22 mouse cellular contexts compared by ENCODE assay signal in the genomic region with DNA sequence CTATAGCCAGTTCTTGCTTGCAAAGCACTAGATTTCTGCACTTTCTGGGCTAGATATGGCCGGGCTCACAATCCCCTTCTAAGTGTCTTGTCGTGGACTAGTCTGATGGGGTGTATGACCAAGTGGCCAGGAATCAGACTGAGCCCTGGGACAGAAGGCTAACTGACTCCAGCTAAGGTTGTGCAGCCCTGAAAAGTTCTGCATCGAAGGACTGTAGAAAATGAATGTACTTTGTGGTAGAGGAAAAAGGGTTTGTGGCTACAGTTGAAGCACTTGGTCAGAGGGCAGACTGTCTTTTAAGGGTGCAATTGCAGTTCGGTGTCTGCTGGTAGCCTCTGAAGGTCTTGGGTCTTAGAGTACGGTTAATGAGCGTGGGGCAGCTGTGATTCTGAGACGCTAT. TPM values are rescaled to one million over a fixed set of nuclear protein-coding genes. Genes with fewer than 3 reads are reported as not detected.
DNase-seq lines count a peak whose midpoint lies in the region; ATAC-seq and TF ChIP-seq lines count a peak whose summit lies in the region.
"Had no signal": no experiment of that assay in that cellular context is flagged by ENCODE, and none has a peak within 500 bp of the region (broad histone marks: within the 10 kb centered on the region; RNA-seq: fewer than 3 reads in every experiment).

No protein-coding gene starts in this region.

- TF ChIP-seq RAD21 in CH12.LX (IDR thresholded peaks at IDR 0.05; ENCODE audit: low read depth, low read length), result no peak

- H3K4me1 ChIP-seq in heart, embryonic 15.5 days (replicated peaks), result peaks cover 12% of the 10 kb centered on the region
- H3K4me1 ChIP-seq in midbrain, embryonic 11.5 days (ENCODE audit: control insufficient read depth, insufficient read depth, low read length), result peaks cover 8% of the 10 kb centered on the region
- peaks cover 15% of the 10 kb centered on the region for H3K4me1 ChIP-seq in midbrain, embryonic 10.5 days
- H3K4me1 ChIP-seq in CH12.LX (ENCODE audit: control insufficient read depth in 1 of 2, insufficient read depth in 2 of 2), result peaks cover 8 to 44% of the 10 kb centered on the region in 2 experiments

- H3K27ac ChIP-seq in heart, embryonic 15.5 days, result no peak overlapping the region; the same call in 1 of the 2 replicates
- no peak overlapping the region for H3K27ac ChIP-seq in midbrain, embryonic 11.5 days (ENCODE audit: low read depth, low read length)
- no peak overlapping the region for H3K27ac ChIP-seq in midbrain, embryonic 10.5 days (replicated peaks)
- H3K27ac ChIP-seq in CH12.LX (ENCODE audit: insufficient read depth, low read depth), result peak overlapping the region; percentile 95
- H3K27ac ChIP-seq: embryonic facial prominence, embryonic 13.5 days; forebrain, embryonic 12.5 days; heart, embryonic 10.5 days; hindbrain, embryonic 10.5 days; hindbrain, embryonic 14.5 days had no signal

- in situ Hi-C loops in CH12.LX (cut with MboI; ENCODE audit: low pct_ligation_motif_present, low pct_unique_long_range_greater_than_20kb, low sequenced_read_pairs), result no loop called here

- DNase-seq in heart, postnatal 36 days, result no peak
- DNase-seq in midbrain, embryonic 11.5 days (ENCODE audit: low spot score, missing footprints), result peak; percentile 54
- DNase-seq in midbrain, embryonic 10.5 days (ENCODE audit: low spot score), result no peak
- no peak for DNase-seq in CH12.LX (ENCODE audit: extremely low read depth)
- DNase-seq in adrenal gland, postnatal 10 days, result no peak
- no peak for DNase-seq in kidney, adult 18-20 months
- DNase-seq: adrenal gland, postnatal 14 days; cerebellum, adult 11-12 months; cerebellum, adult 9-10 months; cerebellum, postnatal 25 days; gastrocnemius, postnatal 10 days; heart, adult 18-20 months had no signal

- H3K9me3 ChIP-seq in heart, embryonic 15.5 days (replicated peaks), result no peaks in the 10 kb centered on the region
- no peaks in the 10 kb centered on the region for H3K9me3 ChIP-seq in midbrain, embryonic 11.5 days (ENCODE audit: control insufficient read depth, low read length)
- H3K9me3 ChIP-seq in midbrain, embryonic 10.5 days (replicated peaks), result no peaks in the 10 kb centered on the region
- H3K9me3 ChIP-seq in CH12.LX (replicated peaks; ENCODE audit: low read length), result no peaks in the 10 kb centered on the region
- H3K9me3 ChIP-seq: embryonic facial prominence, embryonic 13.5 days; forebrain, embryonic 12.5 days; heart, embryonic 10.5 days; hindbrain, embryonic 10.5 days had no signal

- dilution Hi-C loops in CH12.LX (cut with MboI; ENCODE audit: extremely low pct_ligation_motif_present, extremely low pct_unique_long_range_greater_than_20kb, low sequenced_read_pairs), result no loop called here

- no peak overlapping the region for H3K9ac ChIP-seq in heart, embryonic 15.5 days
- no peak overlapping the region for H3K9ac ChIP-seq in midbrain, embryonic 11.5 days (ENCODE audit: low read length)
- peak overlapping the region; percentile 81 for H3K9ac ChIP-seq in CH12.LX (ENCODE audit: insufficient read depth, low read depth)
- H3K9ac ChIP-seq: embryonic facial prominence, embryonic 13.5 days; forebrain, embryonic 12.5 days; hindbrain, embryonic 14.5 days had no signal

- no peak for TF ChIP-seq CTCF in CH12.LX (conservative IDR thresholded peaks at IDR 0.05 in 1 of 2, IDR thresholded peaks at IDR 0.05 in 1 of 2; ENCODE audit: low read depth in 2 of 2, low read length in 2 of 2)

- H3K79me2 ChIP-seq in CH12.LX (replicated peaks; ENCODE audit: control insufficient read depth, extremely low read depth, insufficient read depth, poor library complexity, severe bottlenecking), result peaks cover 69% of the 10 kb centered on the region

- TF ChIP-seq POLR2A in CH12.LX (IDR thresholded peaks at IDR 0.05; ENCODE audit: low read depth, low read length), result no peak

- H3K4me3 ChIP-seq in heart, embryonic 15.5 days, result peak overlapping the region; percentile 4; the same call in 1 of the 2 replicates
- H3K4me3 ChIP-seq in midbrain, embryonic 11.5 days (ENCODE audit: low read depth, low read length), result no peak overlapping the region
- no peak overlapping the region for H3K4me3 ChIP-seq in midbrain, embryonic 10.5 days
- peak overlapping the region; percentile 45 to 85 (median 79) for H3K4me3 ChIP-seq in CH12.LX (replicated peaks in 1 of 3; ENCODE audit: low read depth in 2 of 3, low read length in 2 of 3, poor library complexity in 1 of 3)
- H3K4me3 ChIP-seq: embryonic facial prominence, embryonic 13.5 days; forebrain, embryonic 12.5 days; heart, embryonic 10.5 days; hindbrain, embryonic 10.5 days had no signal

- no peaks in the 10 kb centered on the region for H3K36me3 ChIP-seq in heart, embryonic 15.5 days
- H3K36me3 ChIP-seq in midbrain, embryonic 11.5 days (ENCODE audit: control insufficient read depth, insufficient read depth, low read length), result no peaks in the 10 kb centered on the region
- no peaks in the 10 kb centered on the region for H3K36me3 ChIP-seq in midbrain, embryonic 10.5 days
- peaks cover 2 to 15% of the 10 kb centered on the region in 2 experiments for H3K36me3 ChIP-seq in CH12.LX (replicated peaks in 1 of 2; ENCODE audit: control insufficient read depth in 1 of 2, insufficient read depth in 1 of 2, low read length in 1 of 2)
- H3K36me3 ChIP-seq: embryonic facial prominence, embryonic 13.5 days; forebrain, embryonic 12.5 days; heart, embryonic 10.5 days; hindbrain, embryonic 10.5 days had no signal

- 0 out of 2 replicates have a peak, but pooled peaks cover 6% of the 10 kb centered on the region for H3K27me3 ChIP-seq in heart, embryonic 15.5 days
- peaks cover 8% of the 10 kb centered on the region; the same call in 1 of the 2 replicates for H3K27me3 ChIP-seq in midbrain, embryonic 11.5 days (ENCODE audit: control insufficient read depth, insufficient read depth, low read length)
- H3K27me3 ChIP-seq in midbrain, embryonic 10.5 days (ENCODE audit: low read depth, poor library complexity, severe bottlenecking), result peaks cover 51% of the 10 kb centered on the region
- H3K27me3 ChIP-seq in CH12.LX (replicated peaks), result no peaks in the 10 kb centered on the region

- no peak overlapping the region for H3K4me2 ChIP-seq in heart, embryonic 15.5 days
- H3K4me2 ChIP-seq in midbrain, embryonic 11.5 days, result no peak overlapping the region
- peak overlapping the region; percentile 82 for H3K4me2 ChIP-seq in CH12.LX (ENCODE audit: insufficient read depth, low read depth, poor library complexity, severe bottlenecking)
- H3K4me2 ChIP-seq: embryonic facial prominence, embryonic 13.5 days; forebrain, embryonic 12.5 days; hindbrain, embryonic 14.5 days had no signal

- ATAC-seq in heart, embryonic 15.5 days (replicated peaks; ENCODE audit: insufficient number of reproducible peaks, insufficient read depth, low FRiP score, low read depth), result no peak
- no peak for ATAC-seq in midbrain, embryonic 11.5 days (ENCODE audit: low FRiP score)
- ATAC-seq: forebrain, embryonic 16.5 days had no signal

- intact Hi-C loops in heart, postnatal 36 days (cut with DNase I), result no loop called here

- 85% methylated on average over 7 of the region's 7 CpGs for WGBS in heart, embryonic 15.5 days
- WGBS in midbrain, embryonic 11.5 days, result 83% methylated on average over 7 of the region's 7 CpGs
- WGBS in midbrain, embryonic 10.5 days, result 86% methylated on average over 7 of the region's 7 CpGs

- TF ChIP-seq EP300 in CH12.LX (IDR thresholded peaks at IDR 0.05; ENCODE audit: low read length), result no peak

TF ChIP-seq in CH12.LX, 34 proteins besides CTCF, POLR2A, EP300 and RAD21:
- TF ChIP-seq SMC3 (IDR thresholded peaks at IDR 0.05; ENCODE audit: low read depth, low read length) (no peak), CHD1 (IDR thresholded peaks at IDR 0.05; ENCODE audit: low read depth, low read length) (0 out of 2 replicates have a peak, but pooled peaks have one; percentile 1)
TF ChIP-seq in CH12.LX: peak in this region for 1.

RNA-seq across cellular contexts. Expression of a gene that starts 5.8 kb away (rescaled TPM):
- 1.0 and 10.5 TPM in 2 replicates for polyA plus RNA-seq in heart, embryonic 15.5 days (2015; fragmentation: Nextera tagmentation; extraction: Ambion mirVana)
- total RNA-seq in heart, postnatal 36 days (2021), result under 1 TPM in 1 of 2 experiments, not detected in 1; 0.14 TPM
- 0.18 TPM in 1 of 2 replicates, not detected in the other for polyA plus RNA-seq in midbrain, embryonic 11.5 days (2014; fragmentation: Nextera tagmentation; extraction: Ambion mirVana)
- polyA plus RNA-seq in midbrain, embryonic 10.5 days (2016; fragmentation: Nextera tagmentation; extraction: Ambion mirVana), result 0.26 and 0.30 TPM in 2 replicates
- 13.6 and 17.0 TPM in 2 replicates for total RNA-seq in CH12.LX (2012; rRNA removed)
- 15.2 and 15.9 TPM in 2 replicates for total RNA-seq in CH12.LX (2014; rRNA removed)
- polyA plus RNA-seq in CH12.LX (2012; ENCODE audit: insufficient read length, low read depth), result 16.2 and 17.3 TPM in 2 replicates
- total RNA-seq in adrenal gland, postnatal 10 days (2021), result 1 to 10 TPM; 1.9 to 2.0 TPM
- total RNA-seq: MEL had no signal
- polyA plus RNA-seq: forebrain, embryonic 16.5 days had no signal

RNA-seq across cellular contexts. Expression of a gene that starts 15.4 kb away (rescaled TPM):
- polyA plus RNA-seq in heart, embryonic 15.5 days (2015; fragmentation: Nextera tagmentation; extraction: Ambion mirVana), result 0.25 and 0.44 TPM in 2 replicates
- under 1 TPM in 1 of 2 experiments, not detected in 1; 0.33 TPM for total RNA-seq in heart, postnatal 36 days (2021)
- polyA plus RNA-seq in midbrain, embryonic 11.5 days (2014; fragmentation: Nextera tagmentation; extraction: Ambion mirVana), result not detected in 2 replicates
- polyA plus RNA-seq in midbrain, embryonic 10.5 days (2016; fragmentation: Nextera tagmentation; extraction: Ambion mirVana), result not detected in 2 replicates
- total RNA-seq in CH12.LX (2012; rRNA removed), result not detected in 2 replicates
- not detected in 2 replicates for total RNA-seq in CH12.LX (2014; rRNA removed)
- not detected in 2 replicates for polyA plus RNA-seq in CH12.LX (2012; ENCODE audit: insufficient read length, low read depth)
- 1 to 10 TPM in 1 of 2 experiments, under 1 TPM in 1; 0.48 to 1.2 TPM for total RNA-seq in adrenal gland, postnatal 10 days (2021)
- total RNA-seq: adrenal gland, postnatal 14 days; heart, adult 18-20 months; heart, postnatal 10 days; MEL had no signal
- polyA plus RNA-seq: C2C12; forebrain, embryonic 12.5 days; forebrain, embryonic 16.5 days; heart, embryonic 10.5 days; hindbrain, embryonic 10.5 days had no signal

Comparison
In these comparisons a context has a peak if more than half of its experiments do, and no peak if none do; other contexts are left out.
1. H3K4me3 ChIP-seq: peak in heart, embryonic 15.5 days (single experiment) and CH12.LX (3 of 3); none in midbrain, embryonic 11.5 days (single experiment) and midbrain, embryonic 10.5 days (single experiment).